22 mouse cellular contexts compared by ENCODE assay signal in the genomic region with DNA sequence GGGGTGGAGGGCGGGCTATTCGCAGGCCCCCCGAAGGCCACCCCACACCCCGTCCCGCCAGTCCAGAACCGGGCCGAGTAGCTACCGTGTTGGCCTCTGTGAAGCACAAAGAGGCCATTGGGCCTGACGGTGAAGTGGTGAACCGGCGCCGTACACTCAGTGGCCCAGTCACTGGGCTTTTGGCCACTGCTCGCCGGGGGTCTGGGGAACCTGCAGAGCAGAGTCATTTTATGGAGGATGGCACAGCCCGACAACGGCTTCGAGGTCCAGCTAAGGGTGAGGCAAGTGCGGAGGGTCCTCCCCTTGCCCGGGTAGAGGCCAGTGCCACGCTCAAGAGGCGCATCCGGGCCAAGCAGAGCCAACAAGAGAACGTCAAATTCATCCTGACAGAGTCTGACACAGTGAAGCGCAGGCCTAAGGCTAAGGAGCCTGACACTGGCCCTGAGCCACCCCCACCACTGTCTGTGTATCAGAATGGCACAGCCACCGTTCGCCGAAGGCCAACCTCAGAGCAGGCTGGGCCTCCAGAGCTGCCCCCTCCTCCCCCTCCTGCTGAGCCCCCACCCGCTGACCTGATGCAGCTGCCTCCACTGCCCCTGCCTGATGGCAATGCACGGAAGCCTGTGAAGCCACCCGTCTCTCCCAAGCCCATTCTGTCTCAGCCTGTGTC. TPM values are rescaled to one million over a fixed set of nuclear protein-coding genes. Genes with fewer than 3 reads are reported as not detected.
DNase-seq lines count a peak whose midpoint lies in the region; ATAC-seq and TF ChIP-seq lines count a peak whose summit lies in the region.
"Had no signal": no experiment of that assay in that cellular context is flagged by ENCODE, and none has a peak within 500 bp of the region (broad histone marks: within the 10 kb centered on the region; RNA-seq: fewer than 3 reads in every experiment).

No protein-coding gene starts in this region.

- no peaks in the 10 kb centered on the region for H3K9me3 ChIP-seq in embryonic facial prominence, embryonic 10.5 days
- no peaks in the 10 kb centered on the region for H3K9me3 ChIP-seq in heart, embryonic 12.5 days (replicated peaks)
- H3K9me3 ChIP-seq: embryonic facial prominence, embryonic 12.5 days; forebrain, embryonic 15.5 days; G1E; hindbrain, embryonic 12.5 days; limb, embryonic 13.5 days; liver, embryonic 13.5 days had no signal

- H3K9ac ChIP-seq in heart, embryonic 12.5 days = no peak overlapping the region
- H3K9ac ChIP-seq: forebrain, embryonic 15.5 days; limb, embryonic 13.5 days; liver, embryonic 13.5 days had no signal

- H3K4me1 ChIP-seq in embryonic facial prominence, embryonic 10.5 days = peaks cover 13% of the 10 kb centered on the region
- peaks cover 14% of the 10 kb centered on the region for H3K4me1 ChIP-seq in heart, embryonic 12.5 days (replicated peaks)
- H3K4me1 ChIP-seq: forebrain, embryonic 15.5 days had no signal

- TF ChIP-seq CTCF in layer of hippocampus, adult 2 months (conservative IDR thresholded peaks at IDR 0.05) = no peak

- DNase-seq in layer of hippocampus, adult 2 months (ENCODE audit: low spot score in 2 of 2) = no peak
- DNase-seq in layer of hippocampus, postnatal 10 days (ENCODE audit: low spot score in 2 of 2) = no peak
- peak; percentile 50 for DNase-seq in retina, postnatal 1 day
- DNase-seq in retina, embryonic 14.5 days (ENCODE audit: low spot score) = no peak
- no peak for DNase-seq in embryonic facial prominence, embryonic 10.5 days (ENCODE audit: low spot score)
- DNase-seq: adrenal gland, postnatal 10 days; gastrocnemius, postnatal 25 days; kidney, adult 9 months; kidney, postnatal 25 days; liver, embryonic 13.5 days; lung, embryonic 14.5 days; lung, postnatal 4 days; right cerebral cortex, postnatal 14 days had no signal

- no peak overlapping the region for H3K4me3 ChIP-seq in layer of hippocampus, adult 2 months
- H3K4me3 ChIP-seq in embryonic facial prominence, embryonic 10.5 days = no peak overlapping the region
- H3K4me3 ChIP-seq in heart, embryonic 12.5 days = no peak overlapping the region
- H3K4me3 ChIP-seq: embryonic facial prominence, embryonic 12.5 days; forebrain, embryonic 15.5 days; hindbrain, embryonic 12.5 days; limb, embryonic 13.5 days; liver, embryonic 13.5 days had no signal

- ATAC-seq in heart, embryonic 12.5 days (ENCODE audit: insufficient number of reproducible peaks, low FRiP score) = no peak
- no peak for ATAC-seq in erythroblast, adult 5-6 weeks (replicated peaks; ENCODE audit: low FRiP score, poor library complexity, severe bottlenecking)
- ATAC-seq: activated CD4-positive, CD25-positive, alpha-beta regulatory T cell, adult 4 months; forebrain, embryonic 15.5 days had no signal

- H3K36me3 ChIP-seq in embryonic facial prominence, embryonic 10.5 days (replicated peaks) = peaks cover 92% of the 10 kb centered on the region
- peaks cover 28% of the 10 kb centered on the region for H3K36me3 ChIP-seq in heart, embryonic 12.5 days

- WGBS in embryonic facial prominence, embryonic 10.5 days = 90% methylated on average over 30 of the region's 30 CpGs
- WGBS in heart, embryonic 12.5 days = 90% methylated on average over 30 of the region's 30 CpGs

- peak overlapping the region; percentile 85 for H3K27ac ChIP-seq in layer of hippocampus, adult 2 months
- 0 out of 2 replicates have a peak overlapping the region, but pooled peaks have one; percentile 7 for H3K27ac ChIP-seq in embryonic facial prominence, embryonic 10.5 days (replicated peaks)
- H3K27ac ChIP-seq in heart, embryonic 12.5 days (ENCODE audit: poor library complexity, severe bottlenecking) = no peak overlapping the region
- H3K27ac ChIP-seq: embryonic facial prominence, embryonic 12.5 days; forebrain, embryonic 15.5 days; hindbrain, embryonic 12.5 days; limb, embryonic 13.5 days; liver, embryonic 13.5 days had no signal

- peaks cover 22% of the 10 kb centered on the region for H3K27me3 ChIP-seq in embryonic facial prominence, embryonic 10.5 days (replicated peaks; ENCODE audit: low read depth, poor library complexity, severe bottlenecking)
- H3K27me3 ChIP-seq in heart, embryonic 12.5 days (replicated peaks) = peaks cover 62% of the 10 kb centered on the region
- H3K27me3 ChIP-seq: forebrain, embryonic 15.5 days had no signal

- H3K4me2 ChIP-seq in heart, embryonic 12.5 days = no peak overlapping the region
- H3K4me2 ChIP-seq: forebrain, embryonic 15.5 days; lung, embryonic 14.5 days had no signal

RNA-seq across cellular contexts. Expression of a gene that starts 17.0 kb away (rescaled TPM):
- 100 to 1,000 TPM; 153 to 158 TPM for total RNA-seq in layer of hippocampus, adult 2 months (2021)
- total RNA-seq in layer of hippocampus, postnatal 10 days (2021) = 100 to 1,000 TPM; 170 to 175 TPM
- polyA plus RNA-seq in embryonic facial prominence, embryonic 10.5 days (2016; fragmentation: Nextera tagmentation; extraction: Ambion mirVana) = 3.1 and 3.9 TPM in 2 replicates
- 0.64 and 0.77 TPM in 2 replicates for polyA plus RNA-seq in heart, embryonic 12.5 days (2016; fragmentation: Nextera tagmentation; extraction: Ambion mirVana)
- total RNA-seq in erythroblast, adult 5-6 weeks (2015; ENCODE audit: low replicate concordance) = not detected in 2 replicates
- total RNA-seq in erythroblast, adult 5-6 weeks (2017; ENCODE audit: low replicate concordance) = not detected in 2 replicates
- total RNA-seq: common myeloid progenitor, adult 5-6 weeks had no signal
- polyA plus RNA-seq: G1E had no signal

RNA-seq across cellular contexts. Expression of a gene that starts 22.3 kb away (rescaled TPM):
- 10 to 100 TPM; 87.9 to 95.5 TPM for total RNA-seq in layer of hippocampus, adult 2 months (2021)
- 100 to 1,000 TPM; 110 to 112 TPM for total RNA-seq in layer of hippocampus, postnatal 10 days (2021)
- 116 and 121 TPM in 2 replicates for polyA plus RNA-seq in embryonic facial prominence, embryonic 10.5 days (2016; fragmentation: Nextera tagmentation; extraction: Ambion mirVana)
- polyA plus RNA-seq in heart, embryonic 12.5 days (2016; fragmentation: Nextera tagmentation; extraction: Ambion mirVana) = 71.8 and 81.4 TPM in 2 replicates
- 11.9 and 13.2 TPM in 2 replicates for total RNA-seq in erythroblast, adult 5-6 weeks (2015; ENCODE audit: low replicate concordance)
- total RNA-seq in erythroblast, adult 5-6 weeks (2017; ENCODE audit: low replicate concordance) = 24.2 and 45.2 TPM in 2 replicates

RNA-seq across cellular contexts. Expression of a gene that starts 26.5 kb away (rescaled TPM):
- 10 to 100 TPM; 36.0 to 44.9 TPM for total RNA-seq in layer of hippocampus, adult 2 months (2021)
- 10 to 100 TPM; 29.1 to 30.8 TPM for total RNA-seq in layer of hippocampus, postnatal 10 days (2021)
- 37.5 and 39.0 TPM in 2 replicates for polyA plus RNA-seq in embryonic facial prominence, embryonic 10.5 days (2016; fragmentation: Nextera tagmentation; extraction: Ambion mirVana)
- polyA plus RNA-seq in heart, embryonic 12.5 days (2016; fragmentation: Nextera tagmentation; extraction: Ambion mirVana) = 17.8 and 20.5 TPM in 2 replicates
- 5.9 and 15.8 TPM in 2 replicates for total RNA-seq in erythroblast, adult 5-6 weeks (2015; ENCODE audit: low replicate concordance)
- total RNA-seq in erythroblast, adult 5-6 weeks (2017; ENCODE audit: low replicate concordance) = 5.5 and 8.2 TPM in 2 replicates

RNA-seq across cellular contexts. Expression of a gene that starts 28.6 kb away (rescaled TPM):
- total RNA-seq in layer of hippocampus, adult 2 months (2021) = 10 to 100 TPM; 78.2 to 82.2 TPM
- 10 to 100 TPM; 48.9 to 49.0 TPM for total RNA-seq in layer of hippocampus, postnatal 10 days (2021)
- polyA plus RNA-seq in embryonic facial prominence, embryonic 10.5 days (2016; fragmentation: Nextera tagmentation; extraction: Ambion mirVana) = 2.6 TPM in 2 replicates
- 1.2 TPM in 2 replicates for polyA plus RNA-seq in heart, embryonic 12.5 days (2016; fragmentation: Nextera tagmentation; extraction: Ambion mirVana)
- not detected in 2 replicates for total RNA-seq in erythroblast, adult 5-6 weeks (2015; ENCODE audit: low replicate concordance)
- not detected in 2 replicates for total RNA-seq in erythroblast, adult 5-6 weeks (2017; ENCODE audit: low replicate concordance)

RNA-seq across cellular contexts. Expression of a gene that starts 31.7 kb away (rescaled TPM):
- total RNA-seq in layer of hippocampus, adult 2 months (2021) = 1 to 10 TPM; 2.0 to 2.3 TPM
- 1 to 10 TPM in 1 of 2 experiments, under 1 TPM in 1; 0.87 to 1.8 TPM for total RNA-seq in layer of hippocampus, postnatal 10 days (2021)
- 0.36 and 0.67 TPM in 2 replicates for polyA plus RNA-seq in embryonic facial prominence, embryonic 10.5 days (2016; fragmentation: Nextera tagmentation; extraction: Ambion mirVana)
- not detected in 2 replicates for polyA plus RNA-seq in heart, embryonic 12.5 days (2016; fragmentation: Nextera tagmentation; extraction: Ambion mirVana)
- 1.7 TPM in 1 of 2 replicates, not detected in the other for total RNA-seq in erythroblast, adult 5-6 weeks (2015; ENCODE audit: low replicate concordance)
- 1.1 TPM in 1 of 2 replicates, not detected in the other for total RNA-seq in erythroblast, adult 5-6 weeks (2017; ENCODE audit: low replicate concordance)
- total RNA-seq: common myeloid progenitor, adult 5-6 weeks; gastrocnemius, postnatal 25 days had no signal
- polyA plus RNA-seq: activated CD4-positive, CD25-positive, alpha-beta regulatory T cell, adult 4 months; embryonic facial prominence, embryonic 12.5 days; forebrain, embryonic 15.5 days; limb, embryonic 13.5 days had no signal

Comparison
In these comparisons a context has a peak if more than half of its experiments do, and no peak if none do; other contexts are left out.
1. RNA of a gene that starts 17.0 kb away (total RNA-seq): 170 to 175 TPM in layer of hippocampus, postnatal 10 days and 153 to 158 TPM in layer of hippocampus, adult 2 months; not detected in erythroblast, adult 5-6 weeks; every median in the first group is over 100 times any median in the second.